Mouse (Mus musculus) left cerebral cortex, adult 9 months (tissue): ENCODE data around the gene Gm29106.
"Not testable (repeated sequence)": the region's sequence is repeated elsewhere in the genome, so short reads cannot be mapped to it uniquely, and the experiment has no call there.

ENCODE experiments used
- DNase-seq, 2 experiments: peaks; one replicate each; pipeline ENCODE4 v3.0.0; 2022; ENCODE audit warnings: low spot score in 2 of 2

Gene Gm29106

GRCm38 (mm10) chr1:118176242-118176641 is at the start of gene Gm29106:
TSS of gene Gm29106 (plus strand) at chr1:118176542.
- DNase-seq, result not testable (repeated sequence)

- no peak for DNase-seq
Measured at GRCm38 (mm10) chr1:118228540-118228939, 52.2 kb downstream of the Gm29106 start.

GRCm38 (mm10) chr1:118236032-118236431 is 59.7 kb downstream of the Gm29106 start:
- no peak for DNase-seq
